Mouse (Mus musculus) liver, embryonic 14.5 days (tissue): Measurements from ENCODE around the gene Rasa2.

Source experiments
- CTCF ChIP-seq: IDR thresholded peaks from 2 replicates; pipeline ENCODE4 v1.5.1; 2016; ENCODE audit warnings: antibody characterized with exemption, low read depth, control low read depth
- EP300 ChIP-seq: IDR thresholded peaks from 2 replicates; pipeline ENCODE4 v1.6.1; 2016; ENCODE audit warnings: antibody characterized with exemption, low read depth

- no peak for TF ChIP-seq EP300
- TF ChIP-seq CTCF: no peak
Observed at GRCm38 (mm10) chr9:96558594-96558993, 72.8 kb downstream of the Rasa2 start.
